Mouse (Mus musculus) Patski (cell line): ENCODE measurements at regions not wholly inside any gene's neighbourhood (a gene's known extent, or its start where the extent isn't known, plus 50 kb on each side); places are given as distances from the start of the nearest gene placed in this dataset.

Experiments used
- ATAC-seq: fragments of 100-300 bp; one replicate; pipeline ENCODE4 v1.8.0; 2021
- CTCF ChIA-PET: fragments of 350-600 bp; sonication (Branson Sonifier 250); formaldehyde crosslinking; loops from one replicate; lab custom pipeline; 2022; ENCODE audit warnings: inconsistent platforms; lab: Charles Lee
- POLR2A ChIA-PET: fragments of 350-600 bp; sonication (Branson Sonifier 250); formaldehyde crosslinking; loops from one replicate; lab custom pipeline; 2022; ENCODE audit warnings: antibody characterized with exemption, inconsistent platforms; lab: Charles Lee
- DNase-seq: peaks from one replicate; pipeline ENCODE4 v3.0.0-alpha.2; 2011; ENCODE audit warnings: low read depth, low spot score
- H3K27me3 ChIP-seq: fragments of 371-371 bp; one replicate; pipeline ENCODE4 v1.5.1; 2021
- CTCF ChIP-seq: fragments of 100-300 bp; IDR thresholded peaks from one replicate; pipeline ENCODE4 v1.5.1; 2021
- in situ Hi-C: fragments of 300-500 bp; cut with MboI; formaldehyde crosslinking; loops from 3 replicates; pipeline ENCODE4 v1.11.1; 2018; ENCODE audit warnings: low pct_unique_long_range_greater_than_20kb, mixed read lengths

GRCm38 (mm10) chr15:68536055-68536325 is 2035.3 kb upstream of the Lrrc6 start:
- DNase-seq (no peak), ATAC-seq (no peak)
- ChIA-PET POLR2A (no interaction called here), CTCF (interaction anchor here (1.1 kb wide), 1 partner anchor 10 kb away, joined by 3 read pairs; no protein-coding TSS in a partner anchor)
- peaks cover 2% of the 10 kb centered on the region for H3K27me3 ChIP-seq
- TF ChIP-seq CTCF, result no peak
- in situ Hi-C loops, result no loop called here

DNA sequence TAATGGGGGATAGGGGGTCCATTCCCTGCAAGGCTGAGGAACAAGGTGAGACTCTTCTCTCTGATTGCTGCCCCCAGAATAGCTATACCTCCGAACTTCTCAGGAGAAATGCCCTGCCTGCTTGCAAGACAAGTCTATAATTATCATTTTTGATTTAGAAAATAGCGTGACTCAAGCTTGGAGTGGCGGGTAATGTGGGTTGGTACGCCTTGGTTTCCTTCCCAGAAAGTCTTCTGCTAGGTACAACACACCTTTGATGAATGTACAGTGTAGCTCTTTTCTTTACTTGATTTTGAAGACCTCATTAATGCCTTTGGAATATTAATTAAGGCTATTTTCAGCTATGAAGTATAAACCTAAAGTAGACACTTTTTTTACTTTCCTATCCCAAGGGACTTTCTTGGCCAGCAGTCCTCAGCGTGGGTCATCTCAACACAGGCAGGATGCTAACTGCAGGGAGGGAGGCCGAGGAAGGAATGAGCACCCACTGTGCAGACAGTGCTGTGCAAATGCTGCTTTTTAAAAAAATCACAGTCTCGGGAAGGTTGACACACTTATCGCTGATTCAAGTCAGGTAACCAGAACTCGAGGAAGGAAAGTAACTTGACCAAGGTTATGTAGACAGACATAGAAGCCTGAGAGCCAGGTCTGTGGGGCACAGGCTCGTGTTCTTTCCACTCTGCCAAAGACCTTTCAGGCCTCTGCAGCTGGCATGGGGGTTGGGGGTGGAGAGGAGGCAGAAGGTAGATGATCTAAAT is 2034.8 kb upstream of the Lrrc6 start:
- DNase-seq, result no peak

GRCm38 (mm10) chr15:68520759-68521158 is 2020.0 kb upstream of the Lrrc6 start:
- ChIA-PET POLR2A (no interaction called here), CTCF (no interaction called here)
- DNase-seq, result no peak
- TF ChIP-seq CTCF, result no peak
- in situ Hi-C loops, result no loop called here
- no peak for ATAC-seq
- no peaks in the 10 kb centered on the region for H3K27me3 ChIP-seq

More for the DNA sequence above, 2034.8 kb upstream of the Lrrc6 start:
- POLR2A ChIA-PET, result no interaction called here
- peaks cover 2% of the 10 kb centered on the region for H3K27me3 ChIP-seq
- no peak for TF ChIP-seq CTCF
- no peak for ATAC-seq
- CTCF ChIA-PET, result interaction anchor here (1.1 kb wide), 1 partner anchor 10 kb away, joined by 3 read pairs; no protein-coding TSS in a partner anchor
- in situ Hi-C loops, result no loop called here

DNA sequence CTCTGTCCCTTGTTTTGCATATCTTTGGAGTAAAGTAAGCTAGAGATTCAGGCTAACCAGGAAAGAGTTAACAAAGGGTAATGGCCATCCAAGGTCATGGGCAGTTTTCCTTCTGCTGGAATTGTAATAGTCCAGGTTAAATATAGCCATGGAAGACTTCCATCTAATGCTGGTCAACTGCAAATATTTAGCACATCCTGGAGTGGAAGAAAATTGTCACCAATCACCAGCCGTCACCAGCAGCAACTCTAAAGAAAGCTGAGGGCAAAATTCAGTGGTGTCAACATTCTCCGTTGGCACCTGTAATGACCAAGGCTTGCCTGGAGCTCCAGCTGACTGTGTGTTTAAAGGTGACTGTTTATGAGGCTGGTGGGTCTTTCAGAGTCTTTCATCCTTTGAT is 2011.7 kb upstream of the Lrrc6 start:
- in situ Hi-C loops, result no loop called here
- no peak for TF ChIP-seq CTCF
- DNase-seq (no peak), ATAC-seq (no peak)
- ChIA-PET CTCF (interaction anchor here (1.4 kb wide), 1 partner anchor 12 kb away, joined by 3 read pairs; no protein-coding TSS in a partner anchor), POLR2A (no interaction called here)
- no peaks in the 10 kb centered on the region for H3K27me3 ChIP-seq

- POLR2A ChIA-PET, result no interaction called here
- DNase-seq (peak; percentile 19), ATAC-seq (no peak)
- TF ChIP-seq CTCF, result no peak
- H3K27me3 ChIP-seq, result no peaks in the 10 kb centered on the region
- in situ Hi-C loops, result no loop called here
- CTCF ChIA-PET, result no interaction called here
Observed at GRCm38 (mm10) chr15:68508190-68508589, 2007.5 kb upstream of the Lrrc6 start.

- no peak for ATAC-seq
- H3K27me3 ChIP-seq, result no peaks in the 10 kb centered on the region
- in situ Hi-C loops, result no loop called here
- CTCF ChIA-PET, result no interaction called here
- TF ChIP-seq CTCF, result no peak
- no peak for DNase-seq
- POLR2A ChIA-PET, result no interaction called here
Observed at GRCm38 (mm10) chr15:68506093-68506492, 2005.4 kb upstream of the Lrrc6 start.

DNA sequence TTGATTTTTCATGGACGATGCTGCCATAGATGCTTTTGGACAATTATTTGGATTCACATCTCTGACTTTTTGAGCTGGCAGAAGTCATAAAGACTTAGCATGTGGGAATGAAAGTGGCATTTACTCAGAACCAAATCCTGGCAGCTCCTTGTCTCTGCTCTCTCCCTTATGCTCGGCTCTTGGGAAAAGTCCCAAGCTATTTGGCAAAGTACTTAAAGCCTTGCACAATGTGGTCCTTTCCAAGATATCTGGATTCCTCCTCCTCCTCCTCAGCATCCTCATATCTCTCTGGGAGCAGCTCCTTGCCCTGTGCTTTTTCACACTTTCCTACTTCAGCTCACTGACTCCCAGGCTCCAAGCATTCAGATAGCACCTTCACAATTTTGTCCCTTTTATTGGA is 1995.7 kb upstream of the Lrrc6 start:
- in situ Hi-C loops, result no loop called here
- ChIA-PET POLR2A (no interaction called here), CTCF (interaction anchor here (1.4 kb wide), 1 partner anchor 13 kb away, joined by 6 read pairs; no protein-coding TSS in a partner anchor)
- DNase-seq (no peak), ATAC-seq (no peak)
- H3K27me3 ChIP-seq, result peaks cover 3% of the 10 kb centered on the region
- TF ChIP-seq CTCF, result no peak

DNA sequence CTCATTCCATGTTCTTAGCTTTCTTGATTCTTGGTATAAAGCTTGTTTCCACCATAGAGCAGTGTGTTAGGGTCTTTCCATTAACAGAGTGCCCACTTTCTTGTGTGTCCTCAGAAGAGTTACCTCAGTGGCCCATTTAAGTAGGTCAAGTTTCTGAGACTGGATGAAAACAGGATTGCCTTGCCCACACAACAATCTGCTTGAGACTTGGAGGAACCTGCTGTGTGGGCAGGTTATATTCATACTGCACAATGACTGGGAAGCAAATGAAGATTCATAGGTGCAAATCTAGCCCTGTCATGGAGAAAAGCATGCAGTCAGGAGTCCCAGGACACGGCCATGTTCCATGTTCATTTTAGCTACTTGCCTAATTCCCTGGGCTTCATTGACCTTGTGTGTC is 1984.1 kb upstream of the Lrrc6 start:
- in situ Hi-C loops, result no loop called here
- CTCF ChIA-PET, result interaction anchor here (1.2 to 2.7 kb wide), 2 partner anchors 12 to 41 kb away, joined by 3 to 6 read pairs; no protein-coding TSS in a partner anchor
- ATAC-seq, result no peak
- no peak for DNase-seq
- no peak for TF ChIP-seq CTCF
- POLR2A ChIA-PET, result no interaction called here
- H3K27me3 ChIP-seq, result no peaks in the 10 kb centered on the region

- TF ChIP-seq CTCF, result no peak
- DNase-seq (no peak), ATAC-seq (no peak)
- ChIA-PET CTCF (no interaction called here), POLR2A (no interaction called here)
- H3K27me3 ChIP-seq, result no peaks in the 10 kb centered on the region
- in situ Hi-C loops, result no loop called here
Observed at GRCm38 (mm10) chr15:68477745-68478144, 1977.0 kb upstream of the Lrrc6 start.

GRCm38 (mm10) chr15:68471928-68472327 is 1971.2 kb upstream of the Lrrc6 start:
- ChIA-PET POLR2A (no interaction called here), CTCF (interaction anchor here (1.6 kb wide), 1 partner anchor 8 kb away, joined by 4 read pairs; no protein-coding TSS in a partner anchor)
- no peaks in the 10 kb centered on the region for H3K27me3 ChIP-seq
- in situ Hi-C loops, result no loop called here
- no peak for DNase-seq
- ATAC-seq, result no peak
- TF ChIP-seq CTCF, result no peak

GRCm38 (mm10) chr15:68462851-68463250 is 1962.1 kb upstream of the Lrrc6 start:
- ChIA-PET POLR2A (no interaction called here), CTCF (no interaction called here)
- no peak for TF ChIP-seq CTCF
- in situ Hi-C loops, result no loop called here
- DNase-seq (no peak), ATAC-seq (no peak)
- H3K27me3 ChIP-seq, result peaks cover 6% of the 10 kb centered on the region

DNA sequence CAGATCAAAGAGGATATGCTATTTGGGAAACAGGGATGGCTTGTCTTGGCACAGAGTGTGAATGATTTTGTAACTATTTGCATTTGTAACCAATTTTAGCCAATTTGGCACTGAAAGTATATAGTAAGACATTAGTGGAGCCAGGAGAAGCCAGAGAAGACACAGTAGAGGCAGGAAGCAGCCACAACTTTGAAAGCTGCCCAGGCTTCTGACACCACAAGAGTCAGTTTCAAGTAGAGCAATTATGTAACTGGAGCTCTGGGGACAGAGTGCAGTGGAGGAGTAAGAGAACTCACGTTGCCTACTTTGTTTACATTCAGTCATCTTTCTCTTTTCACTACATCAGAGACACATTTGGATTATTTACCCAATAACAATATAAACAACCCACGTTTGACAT is 1956.5 kb upstream of the Lrrc6 start:
- H3K27me3 ChIP-seq, result peaks cover 4% of the 10 kb centered on the region
- DNase-seq, result no peak
- ChIA-PET POLR2A (no interaction called here), CTCF (no interaction called here)
- in situ Hi-C loops, result no loop called here
- no peak for ATAC-seq
- no peak for TF ChIP-seq CTCF
